Mouse (Mus musculus) hindbrain, embryonic 10.5 days (tissue): ENCODE measurements around the gene Asb4. TPM values are rescaled to one million over a fixed set of nuclear protein-coding genes. Genes with fewer than 3 reads are reported as not detected.

ENCODE experiments used
- DNase-seq: peaks from one replicate; pipeline ENCODE4 v3.0.0-alpha.2; 2017; ENCODE audit warnings: low spot score
- H3K27ac ChIP-seq: fragments of 300-500 bp; sonication (generic); 2 replicates; pipeline ENCODE4 v1.5.1; 2016; ENCODE audit warnings: mild to moderate bottlenecking, moderate library complexity
- H3K27me3 ChIP-seq: fragments of 300-500 bp; sonication (generic); 2 replicates; pipeline ENCODE4 v1.6.1; 2016; ENCODE audit warnings: mild to moderate bottlenecking; ENCODE audit not compliant: poor library complexity, insufficient read depth, severe bottlenecking
- H3K36me3 ChIP-seq: fragments of 300-500 bp; sonication (generic); 2 replicates; pipeline ENCODE4 v1.6.1; 2016; ENCODE audit warnings: mild to moderate bottlenecking, moderate library complexity
- H3K4me1 ChIP-seq: fragments of 300-500 bp; sonication (generic); replicated peaks from 2 replicates; pipeline ENCODE4 v1.6.1; 2016; ENCODE audit warnings: mild to moderate bottlenecking
- H3K4me3 ChIP-seq: fragments of 300-500 bp; sonication (generic); 2 replicates; pipeline ENCODE4 v1.5.1; 2016; ENCODE audit warnings: mild to moderate bottlenecking, moderate library complexity
- H3K9me3 ChIP-seq: fragments of 300-500 bp; sonication (generic); 2 replicates; pipeline ENCODE4 v1.6.1; 2016; ENCODE audit warnings: mild to moderate bottlenecking, moderate library complexity
- WGBS: fragments of 180-500 bp; shearing (Covaris S2); methylation state at CpG from one replicate; pipeline ENCODE4 v1.1.7; 2016; 5-methylcytosine and 5-hydroxymethylcytosine counted together
- polyA plus RNA-seq: library from polyadenylated mRNA; unstranded; fragments of >200 nt; fragmentation: Nextera tagmentation; extraction: Ambion mirVana; gene quantifications from 2 replicates; pipeline ENCODE4 v1.2.1, GENCODE M21; 2016

Gene Asb4
- polyA plus RNA-seq, 1 experiment from 2014 or later = 24.3 TPM

GRCm38 (mm10) chr6:5404016-5404415 is 20.8 kb downstream of the Asb4 start:
- Histone ChIP-seq H3K9me3 (no peaks in the 10 kb centered on the region), H3K4me3 (no peak overlapping the region), H3K27ac (peak overlapping the region; percentile 80), H3K36me3 (no peaks in the 10 kb centered on the region), H3K4me1 (peaks cover 40% of the 10 kb centered on the region), H3K27me3 (no peaks in the 10 kb centered on the region)
- 72% methylated on average over 6 of the region's 6 CpGs for WGBS
- no peak for DNase-seq

- WGBS = 47% methylated on average over 8 of the region's 8 CpGs
- peak; percentile 61 for DNase-seq
- Histone ChIP-seq H3K9me3 (no peaks in the 10 kb centered on the region), H3K4me1 (peaks cover 33% of the 10 kb centered on the region), H3K27ac (peak overlapping the region; percentile 37; the same call in 1 of the 2 replicates), H3K27me3 (no peaks in the 10 kb centered on the region), H3K36me3 (no peaks in the 10 kb centered on the region), H3K4me3 (no peak overlapping the region)
Observed at GRCm38 (mm10) chr6:5408451-5409177, 25.4 kb downstream of the Asb4 start.

- 80% methylated on average over 4 of the region's 4 CpGs for WGBS
- no peaks in the 10 kb centered on the region for H3K27me3 ChIP-seq
- H3K27ac ChIP-seq = no peak overlapping the region
- H3K36me3 ChIP-seq = no peaks in the 10 kb centered on the region
- no peak for DNase-seq
- no peaks in the 10 kb centered on the region for H3K9me3 ChIP-seq
- no peak overlapping the region for H3K4me3 ChIP-seq
- H3K4me1 ChIP-seq = peaks cover 24% of the 10 kb centered on the region
Observed at GRCm38 (mm10) chr6:5409676-5410075, 26.5 kb downstream of the Asb4 start.

- Histone ChIP-seq H3K4me1 (peaks cover 21% of the 10 kb centered on the region), H3K27ac (no peak overlapping the region), H3K9me3 (no peaks in the 10 kb centered on the region), H3K27me3 (no peaks in the 10 kb centered on the region), H3K36me3 (no peaks in the 10 kb centered on the region), H3K4me3 (no peak overlapping the region)
- DNase-seq = peak; percentile 72
- 55% methylated on average over 6 of the region's 6 CpGs for WGBS
Observed at GRCm38 (mm10) chr6:5410697-5411391, 27.7 kb downstream of the Asb4 start.

GRCm38 (mm10) chr6:5413282-5413681 is 30.1 kb downstream of the Asb4 start:
- H3K27ac ChIP-seq = no peak overlapping the region; the same call in 1 of the 2 replicates
- H3K36me3 ChIP-seq = no peaks in the 10 kb centered on the region

GRCm38 (mm10) chr6:5421442-5421841 is 38.3 kb downstream of the Asb4 start:
- Histone ChIP-seq H3K27ac (no peak overlapping the region), H3K9me3 (0 out of 2 replicates have a peak, but pooled peaks cover 3% of the 10 kb centered on the region), H3K36me3 (0 out of 2 replicates have a peak, but pooled peaks cover 5% of the 10 kb centered on the region), H3K27me3 (no peaks in the 10 kb centered on the region), H3K4me1 (no peaks in the 10 kb centered on the region; the same call in 1 of the 2 replicates), H3K4me3 (no peak overlapping the region)
- WGBS = 94% methylated on average over 2 of the region's 2 CpGs
- DNase-seq = no peak

More at GRCm38 (mm10) chr6:5413282-5413681, 30.1 kb downstream of the Asb4 start:
- Histone ChIP-seq H3K9me3 (no peaks in the 10 kb centered on the region), H3K4me3 (no peak overlapping the region), H3K4me1 (peaks cover 10% of the 10 kb centered on the region), H3K27me3 (no peaks in the 10 kb centered on the region)
- WGBS = 61% methylated on average over 8 of the region's 8 CpGs
- DNase-seq = no peak

GRCm38 (mm10) chr6:5422386-5422785 is 39.2 kb downstream of the Asb4 start:
- 0 out of 2 replicates have a peak, but pooled peaks cover 3% of the 10 kb centered on the region for H3K9me3 ChIP-seq
- no peak overlapping the region for H3K4me3 ChIP-seq
- no peaks in the 10 kb centered on the region for H3K27me3 ChIP-seq
- 86% methylated on average over 3 of the region's 3 CpGs for WGBS
- DNase-seq = no peak
- H3K36me3 ChIP-seq = 0 out of 2 replicates have a peak, but pooled peaks cover 5% of the 10 kb centered on the region
- H3K27ac ChIP-seq = no peak overlapping the region
- no peaks in the 10 kb centered on the region; the same call in 1 of the 2 replicates for H3K4me1 ChIP-seq

GRCm38 (mm10) chr6:5423594-5423993 is 40.4 kb downstream of the Asb4 start:
- H3K36me3 ChIP-seq = 0 out of 2 replicates have a peak, but pooled peaks cover 5% of the 10 kb centered on the region
- H3K27ac ChIP-seq = peak overlapping the region; percentile 16; the same call in 1 of the 2 replicates
- H3K4me1 ChIP-seq = no peaks in the 10 kb centered on the region; the same call in 1 of the 2 replicates
- H3K27me3 ChIP-seq = no peaks in the 10 kb centered on the region
- 0 out of 2 replicates have a peak, but pooled peaks cover 3% of the 10 kb centered on the region for H3K9me3 ChIP-seq
- H3K4me3 ChIP-seq = no peak overlapping the region
- 80% methylated on average over 15 of the region's 15 CpGs for WGBS
- no peak for DNase-seq

- whole genome bisulfite sequencing = 86% methylated on average over 2 of the region's 2 CpGs
- Histone ChIP-seq H3K9me3 (0 out of 2 replicates have a peak, but pooled peaks cover 3% of the 10 kb centered on the region), H3K27ac (no peak overlapping the region), H3K36me3 (0 out of 2 replicates have a peak, but pooled peaks cover 5% of the 10 kb centered on the region), H3K4me1 (no peaks in the 10 kb centered on the region; the same call in 1 of the 2 replicates), H3K27me3 (no peaks in the 10 kb centered on the region), H3K4me3 (no peak overlapping the region)
- DNase-seq = no peak
Observed at GRCm38 (mm10) chr6:5427033-5427432, 43.8 kb downstream of the Asb4 start.

GRCm38 (mm10) chr6:5429562-5429961 is 46.4 kb downstream of the Asb4 start:
- DNase-seq = no peak
- H3K4me1 ChIP-seq = no peaks in the 10 kb centered on the region
- H3K27me3 ChIP-seq = no peaks in the 10 kb centered on the region
- no peak overlapping the region for H3K27ac ChIP-seq
- no peak overlapping the region for H3K4me3 ChIP-seq
- 96% methylated on average over 4 of the region's 4 CpGs for WGBS
- H3K9me3 ChIP-seq = no peaks in the 10 kb centered on the region
- no peaks in the 10 kb centered on the region for H3K36me3 ChIP-seq

GRCm38 (mm10) chr6:5429982-5430550 is 46.9 kb downstream of the Asb4 start:
- 93% methylated on average over 4 of the region's 4 CpGs for WGBS
- H3K36me3 ChIP-seq = no peaks in the 10 kb centered on the region
- no peaks in the 10 kb centered on the region for H3K4me1 ChIP-seq
- H3K27ac ChIP-seq = no peak overlapping the region
- no peaks in the 10 kb centered on the region for H3K9me3 ChIP-seq
- no peaks in the 10 kb centered on the region for H3K27me3 ChIP-seq
- H3K4me3 ChIP-seq = no peak overlapping the region
- no peak for DNase-seq

- DNase-seq = no peak
- Histone ChIP-seq H3K27ac (no peak overlapping the region), H3K9me3 (no peaks in the 10 kb centered on the region), H3K4me3 (no peak overlapping the region), H3K4me1 (no peaks in the 10 kb centered on the region), H3K27me3 (no peaks in the 10 kb centered on the region), H3K36me3 (no peaks in the 10 kb centered on the region)
- WGBS = 89% methylated on average over 2 of the region's 2 CpGs
Observed at GRCm38 (mm10) chr6:5433887-5434286, 50.7 kb downstream of the Asb4 start.
